Mouse (Mus musculus) forebrain, embryonic 11.5 days (tissue): ENCODE data around the gene Klf13. TPM values are rescaled to one million over a fixed set of nuclear protein-coding genes. Genes with fewer than 3 reads are reported as not detected.
A peak's percentile ranks its signal among the peaks of the same experiment; 100 is the strongest.

Source experiments
- ATAC-seq: fragments of 200-750 bp; cut with Nextera tagmentation; replicated peaks from 2 replicates; pipeline ENCODE4 v1.8.0; 2017; ENCODE audit warnings: moderate TSS enrichment; ENCODE audit not compliant: low FRiP score
- DNase-seq: peaks from one replicate; pipeline ENCODE4 v3.0.0-alpha.2; 2017; ENCODE audit warnings: low spot score
- H3K27ac ChIP-seq: fragments of 300-500 bp; sonication (generic); 2 replicates; pipeline ENCODE4 v1.5.1; 2014; ENCODE audit warnings: low read depth, low read length
- H3K27me3 ChIP-seq: fragments of 300-500 bp; sonication (generic); 2 replicates; pipeline ENCODE4 v1.6.1; 2014; ENCODE audit warnings: mild to moderate bottlenecking, low read length, mixed read lengths; ENCODE audit not compliant: control insufficient read depth, insufficient read depth
- H3K36me3 ChIP-seq: fragments of 300-500 bp; sonication (generic); 2 replicates; pipeline ENCODE4 v1.6.1; 2014; ENCODE audit warnings: mild to moderate bottlenecking, low read length, moderate library complexity, mixed read lengths; ENCODE audit not compliant: control insufficient read depth, insufficient read depth
- H3K4me1 ChIP-seq: fragments of 300-500 bp; sonication (generic); replicated peaks from 2 replicates; pipeline ENCODE4 v1.6.1; 2014; ENCODE audit warnings: low read length, mixed read lengths; ENCODE audit not compliant: control insufficient read depth, insufficient read depth
- H3K4me2 ChIP-seq: fragments of 300-500 bp; sonication (generic); 2 replicates; pipeline ENCODE4 v1.6.1; 2014; ENCODE audit warnings: low read depth, mild to moderate bottlenecking, low read length, moderate library complexity, mixed read lengths; ENCODE audit not compliant: severe bottlenecking
- H3K4me3 ChIP-seq: fragments of 300-500 bp; sonication (generic); 2 replicates; pipeline ENCODE4 v1.5.1; 2014; ENCODE audit warnings: low read depth, low read length
- H3K9ac ChIP-seq: fragments of 300-500 bp; sonication (generic); 2 replicates; pipeline ENCODE4 v1.6.1; 2014; ENCODE audit warnings: low read length
- H3K9me3 ChIP-seq: fragments of 300-500 bp; sonication (generic); 2 replicates; pipeline ENCODE4 v1.6.1; 2016; ENCODE audit warnings: low read length, mixed read lengths; ENCODE audit not compliant: control insufficient read depth
- whole genome bisulfite sequencing: fragments of 180-500 bp; shearing (Covaris S2); extraction: QIAGEN DNeasy Blood & Tissue Kit; methylation state at CpG from one replicate; pipeline ENCODE4 v1.1.7; 2014; 5-methylcytosine and 5-hydroxymethylcytosine counted together
- polyA plus RNA-seq: library from polyadenylated mRNA; unstranded; fragments of >200 nt; fragmentation: Nextera tagmentation; extraction: Ambion mirVana; gene quantifications from 2 replicates; pipeline ENCODE4 v1.2.1, GENCODE M21; 2014

Klf13 gene
- polyA plus RNA-seq, 1 experiment from 2014 or later: 26.6 TPM

DNA sequence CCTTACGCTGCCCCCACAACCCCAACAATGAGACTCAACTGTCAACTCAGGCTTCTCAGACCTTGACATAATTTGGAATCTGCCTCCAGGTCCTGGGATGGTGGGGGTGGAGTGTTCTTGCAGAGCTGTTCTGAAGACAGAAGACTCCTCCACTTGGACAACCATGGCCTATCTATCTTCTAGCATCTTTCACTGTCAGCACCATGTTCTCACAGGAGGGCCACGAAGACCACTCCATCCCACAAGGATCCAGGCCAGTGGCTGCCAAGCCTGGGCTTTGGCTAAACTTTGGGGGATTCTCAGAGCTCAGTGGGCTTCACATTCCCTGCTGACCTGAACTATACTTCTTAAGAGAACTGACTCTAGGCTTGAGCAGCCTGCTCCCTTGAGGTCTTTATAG, 23.8 kb downstream of the Klf13 start:
- Histone ChIP-seq H3K9me3 (no peaks in the 10 kb centered on the region), H3K9ac (no peak overlapping the region), H3K4me3 (no peak overlapping the region), H3K27me3 (no peaks in the 10 kb centered on the region), H3K36me3 (no peaks in the 10 kb centered on the region), H3K27ac (no peak overlapping the region), H3K4me1 (peaks cover 21% of the 10 kb centered on the region), H3K4me2 (no peak overlapping the region)
- DNase-seq (no peak), ATAC-seq (no peak)
- 95% methylated on average over 2 of the region's 2 CpGs for WGBS

DNA sequence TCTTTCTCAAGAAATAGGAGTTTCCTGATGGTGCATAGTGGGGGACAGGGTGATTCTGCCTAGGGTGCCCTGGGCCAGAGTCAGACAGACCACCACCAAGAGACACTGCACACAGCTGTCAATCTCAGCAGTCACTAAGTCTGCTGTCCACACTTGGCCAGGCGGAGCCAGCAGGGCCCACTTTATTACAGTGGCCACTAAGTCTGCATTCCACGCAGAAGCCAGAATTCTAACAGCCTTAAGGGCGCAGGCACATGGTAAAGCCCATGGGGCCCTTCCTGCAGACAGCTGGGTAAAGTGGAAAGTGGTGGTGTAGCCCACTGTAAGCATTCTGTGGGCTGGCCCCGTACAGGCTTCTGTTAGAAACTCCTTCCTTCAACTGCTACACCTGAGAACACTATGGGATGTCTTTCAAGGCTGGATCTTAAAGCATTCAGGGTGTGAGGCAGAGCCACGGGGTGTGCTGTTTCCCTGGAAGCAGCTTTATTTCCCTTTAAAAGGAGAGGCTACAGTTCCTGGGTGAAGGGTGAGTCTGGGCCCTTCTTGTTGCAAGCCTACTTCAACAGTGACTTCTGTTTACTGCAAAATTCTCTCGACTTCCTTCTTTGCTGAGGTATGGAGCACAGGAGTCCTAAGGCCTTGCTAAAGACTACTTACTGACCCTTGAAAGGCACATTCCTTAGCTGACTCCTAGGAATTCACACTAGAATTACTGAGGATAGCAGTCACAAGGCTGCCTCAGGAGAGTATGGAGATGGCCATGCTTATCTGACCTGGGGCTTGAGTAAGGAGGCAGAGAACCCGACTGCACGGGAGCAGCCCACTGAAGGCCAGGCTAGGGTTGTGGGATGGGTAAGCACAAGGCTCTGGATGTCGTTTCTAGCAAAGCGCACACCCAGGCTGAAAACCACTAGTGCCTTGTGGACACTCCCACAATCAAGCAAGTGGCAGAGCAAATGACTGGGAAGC, 24.7 kb downstream of the Klf13 start:
- peak; percentile 19; the same call in 1 of the 2 replicates for ATAC-seq

DNA sequence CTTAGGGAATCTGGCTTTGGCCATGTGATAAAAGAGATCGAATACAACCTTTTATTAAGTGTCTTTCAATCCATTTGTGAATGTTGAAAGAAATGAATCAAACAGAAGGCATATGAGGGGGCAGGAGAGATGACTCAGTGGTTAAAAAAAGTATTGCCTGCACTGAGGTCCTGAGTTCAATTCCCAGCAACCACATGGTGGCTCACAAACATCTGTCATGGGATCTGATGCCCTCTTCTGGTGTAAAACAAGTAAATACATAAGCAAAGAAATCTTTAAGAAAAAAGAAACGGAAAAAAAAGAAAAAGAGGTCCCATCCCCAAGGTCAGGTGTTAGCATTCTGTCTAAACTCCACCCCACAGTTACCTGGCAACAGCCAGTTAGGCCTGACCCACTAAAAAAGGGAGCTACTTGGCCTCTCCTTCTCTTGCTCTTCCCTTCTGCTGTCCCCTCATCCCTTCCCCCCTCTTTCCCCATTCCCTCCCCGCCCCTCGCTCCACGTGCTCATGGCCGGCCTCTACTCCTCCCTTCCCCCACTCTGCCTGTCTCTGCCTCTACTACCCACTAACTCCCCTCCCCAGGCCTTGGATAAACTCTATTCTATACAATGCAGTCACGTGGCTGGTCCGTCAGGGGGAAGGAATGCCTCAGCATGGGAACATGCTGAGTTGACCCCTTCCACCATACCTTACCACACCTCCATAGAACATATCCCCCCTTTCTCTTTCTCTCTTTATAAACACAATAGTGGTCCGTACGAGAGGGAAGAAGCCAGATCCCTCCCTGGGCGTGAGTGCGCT, 25.6 kb downstream of the Klf13 start:
- Histone ChIP-seq H3K27me3 (no peaks in the 10 kb centered on the region), H3K4me1 (peaks cover 21% of the 10 kb centered on the region), H3K9ac (no peak overlapping the region), H3K27ac (no peak overlapping the region), H3K36me3 (no peaks in the 10 kb centered on the region), H3K4me2 (no peak overlapping the region), H3K4me3 (no peak overlapping the region), H3K9me3 (no peaks in the 10 kb centered on the region)
- ATAC-seq (peak; percentile 32), DNase-seq (no peak)
- WGBS: 14% methylated on average over 12 of the region's 12 CpGs

More for the DNA sequence above, 24.7 kb downstream of the Klf13 start:
- WGBS: 52% methylated on average over 10 of the region's 10 CpGs
- Histone ChIP-seq H3K4me2 (no peak overlapping the region), H3K9ac (no peak overlapping the region), H3K4me1 (peaks cover 21% of the 10 kb centered on the region), H3K9me3 (no peaks in the 10 kb centered on the region), H3K27ac (no peak overlapping the region), H3K36me3 (no peaks in the 10 kb centered on the region), H3K4me3 (no peak overlapping the region), H3K27me3 (no peaks in the 10 kb centered on the region)
- DNase-seq: no peak

DNA sequence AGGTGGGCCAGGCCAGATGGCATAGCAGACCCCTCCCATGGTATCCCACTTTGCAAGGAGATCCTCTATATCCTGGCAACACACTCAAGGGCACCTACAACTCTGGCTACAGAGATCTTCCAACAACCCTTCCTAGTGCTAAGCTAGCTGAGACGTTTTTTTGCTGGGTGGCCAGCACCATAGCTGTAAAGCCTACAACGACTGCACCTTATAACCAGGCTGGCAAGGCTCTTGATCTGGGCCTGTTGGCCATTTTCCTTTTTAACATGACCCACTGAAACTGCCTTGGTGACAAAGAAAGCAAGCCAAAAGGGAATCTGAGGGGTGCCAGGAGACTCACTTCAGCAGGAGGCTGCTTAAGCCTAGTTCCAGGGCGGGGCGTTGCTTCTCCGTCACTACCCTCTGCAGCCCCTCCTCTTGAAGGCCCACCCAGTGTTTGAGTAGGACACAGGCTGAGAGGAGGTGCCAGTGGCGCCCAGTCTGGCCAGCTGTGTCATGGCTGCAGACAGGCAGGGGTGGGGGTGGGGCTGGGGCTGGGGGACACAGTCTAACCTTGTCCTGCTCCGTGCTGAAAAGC, 26.4 kb downstream of the Klf13 start:
- Histone ChIP-seq H3K9me3 (no peaks in the 10 kb centered on the region), H3K9ac (no peak overlapping the region), H3K4me2 (no peak overlapping the region), H3K36me3 (no peaks in the 10 kb centered on the region), H3K4me1 (peaks cover 21% of the 10 kb centered on the region), H3K4me3 (no peak overlapping the region), H3K27me3 (no peaks in the 10 kb centered on the region), H3K27ac (no peak overlapping the region)
- WGBS: 26% methylated on average over 7 of the region's 7 CpGs
- DNase-seq (no peak), ATAC-seq (peak; percentile 38; the same call in 1 of the 2 replicates)

DNA sequence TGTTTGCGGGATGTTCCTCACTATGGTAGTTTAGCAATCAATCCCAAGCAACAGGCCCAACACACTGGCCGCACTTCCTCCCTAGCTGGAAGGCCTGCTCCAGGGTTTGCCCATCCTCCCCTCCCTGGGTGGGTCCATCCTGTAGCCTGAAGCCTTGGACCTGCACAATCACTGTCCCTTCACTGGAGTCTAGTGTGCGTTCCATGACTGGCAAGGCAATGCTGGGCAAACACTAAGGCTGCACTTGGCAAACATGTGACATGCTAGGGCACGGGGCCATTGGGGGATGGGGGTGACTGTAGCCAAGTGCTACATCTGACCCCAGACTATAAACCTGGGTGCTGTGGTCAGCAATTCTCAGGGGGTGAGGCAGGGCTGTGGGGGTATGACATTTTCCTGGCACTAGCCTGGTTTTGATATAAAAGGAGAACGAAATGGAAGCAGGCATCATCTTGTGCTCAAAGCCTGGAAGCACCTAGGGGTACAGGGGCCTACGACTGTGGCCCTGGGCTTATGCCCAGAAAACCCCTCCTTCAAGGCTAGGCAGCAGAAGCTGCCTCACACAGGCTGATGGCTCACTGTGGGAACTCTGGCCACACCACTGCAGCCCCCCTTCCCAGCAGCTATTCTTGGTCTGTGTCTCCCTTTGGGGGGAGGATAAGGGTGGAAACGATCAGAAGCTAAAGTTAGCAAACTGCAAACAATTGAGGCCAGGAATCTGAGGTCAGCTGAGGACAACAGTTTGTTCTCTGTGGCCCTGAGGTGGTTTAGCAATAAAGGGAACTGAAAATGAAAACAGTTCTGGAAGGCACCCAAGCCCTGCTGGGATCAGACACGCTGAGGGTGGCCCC, 27.1 kb downstream of the Klf13 start:
- Histone ChIP-seq H3K9me3 (no peaks in the 10 kb centered on the region), H3K4me2 (no peak overlapping the region), H3K9ac (no peak overlapping the region), H3K4me1 (peaks cover 21% of the 10 kb centered on the region), H3K36me3 (no peaks in the 10 kb centered on the region), H3K4me3 (no peak overlapping the region), H3K27ac (no peak overlapping the region), H3K27me3 (no peaks in the 10 kb centered on the region)
- DNase-seq: no peak
- no peak for ATAC-seq
- 59% methylated on average over 8 of the region's 8 CpGs for WGBS

DNA sequence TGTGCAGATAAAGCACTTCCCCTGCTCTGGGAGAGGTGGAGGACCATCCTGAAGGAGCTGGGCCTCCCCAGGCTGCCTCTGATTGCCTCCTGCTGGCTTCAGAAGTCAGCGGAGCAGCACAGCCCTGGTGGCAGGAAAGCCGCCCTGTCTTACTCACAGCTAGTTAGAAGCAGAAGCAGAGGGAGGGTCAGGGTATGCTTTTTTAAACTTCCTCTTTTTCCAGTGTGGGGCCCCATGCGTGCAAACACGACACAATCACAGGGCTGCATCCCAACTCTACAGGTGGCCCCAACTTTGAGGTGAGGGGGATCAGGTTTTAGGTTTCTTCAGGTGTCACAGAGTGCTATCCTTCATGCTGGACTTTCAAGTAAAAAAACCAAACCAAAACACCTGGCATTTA, 27.8 kb downstream of the Klf13 start:
- Histone ChIP-seq H3K4me3 (no peak overlapping the region), H3K4me1 (peaks cover 21% of the 10 kb centered on the region), H3K9me3 (no peaks in the 10 kb centered on the region), H3K27ac (no peak overlapping the region), H3K36me3 (no peaks in the 10 kb centered on the region), H3K27me3 (no peaks in the 10 kb centered on the region), H3K9ac (no peak overlapping the region), H3K4me2 (no peak overlapping the region)
- DNase-seq (no peak), ATAC-seq (no peak)
- 26% methylated on average over 4 of the region's 4 CpGs for WGBS

DNA sequence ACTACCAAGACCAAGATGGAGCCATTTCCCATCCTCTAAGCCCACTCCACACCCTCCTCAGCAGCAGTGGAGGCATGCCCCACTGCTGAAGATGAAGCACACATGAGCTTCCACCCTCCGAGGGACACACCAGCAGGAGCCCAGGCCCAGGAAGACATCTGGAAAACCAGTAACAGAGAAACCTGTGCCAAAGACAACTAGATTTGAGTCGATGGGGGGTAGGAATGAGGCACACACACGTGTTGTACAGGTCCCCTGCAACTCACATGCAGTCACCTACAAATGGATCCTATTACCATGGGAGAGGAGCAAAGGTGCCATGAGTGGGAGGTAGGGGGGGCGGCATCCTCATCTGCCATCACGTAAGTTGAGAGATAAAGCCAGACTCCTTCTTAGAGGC, 28.5 kb downstream of the Klf13 start:
- Histone ChIP-seq H3K27ac (no peak overlapping the region), H3K36me3 (no peaks in the 10 kb centered on the region), H3K4me3 (no peak overlapping the region), H3K4me2 (no peak overlapping the region), H3K4me1 (peaks cover 21% of the 10 kb centered on the region), H3K27me3 (no peaks in the 10 kb centered on the region), H3K9me3 (no peaks in the 10 kb centered on the region), H3K9ac (no peak overlapping the region)
- WGBS: 77% methylated on average over 5 of the region's 5 CpGs
- DNase-seq: no peak
- ATAC-seq: no peak
